Mouse (Mus musculus) brain, embryonic 14.5 days (tissue): ENCODE measurements around the gene Atp8b4.

Experiments
- CTCF ChIP-seq: fragments of 200-500 bp; IDR thresholded peaks from 2 replicates; pipeline ENCODE4 v1.5.1; 2012; ENCODE audit warnings: inconsistent platforms, mild to moderate bottlenecking, moderate library complexity, borderline replicate concordance; ENCODE audit not compliant: insufficient read depth, insufficient read length; ENCODE audit errors: extremely low read depth
- POLR2A ChIP-seq: fragments of 200-500 bp; IDR thresholded peaks from 2 replicates; pipeline ENCODE4 v1.6.1; 2012; ENCODE audit warnings: mild to moderate bottlenecking, inconsistent platforms, borderline replicate concordance; ENCODE audit not compliant: poor library complexity, insufficient read depth, insufficient read length, severe bottlenecking; ENCODE audit errors: extremely low read depth

GRCm38 (mm10) chr2:126290702-126291101 is 209.8 kb downstream of the Atp8b4 start:
- no peak for TF ChIP-seq CTCF
- TF ChIP-seq POLR2A: no peak
